Mouse (Mus musculus): ENCODE data around the gene Abca6. TPM values are rescaled to one million over a fixed set of nuclear protein-coding genes. Genes with fewer than 3 reads are reported as not detected.

Abca6 gene
- polyA plus RNA-seq (2015; fragmentation: Illumina TruSeq; extraction: RNeasy Lipid Tissue Mini Kit (QIAGEN cat#74804); ENCODE audit: insufficient read depth, low replicate concordance) = 1.4 TPM

GRCm38 (mm10) chr11:110251534-110251933 lies at the start of gene Abca6:
Gene Abca6 (minus strand): TSS chr11:110251776.

GRCm38 (mm10) chr11:110167459-110168251 lies 83.9 kb downstream of the Abca6 start, which contains the start of gene Abca9:
Gene Abca9 (minus strand): TSS chr11:110168196.

Other genes starting within 250 kb of the Abca6 start
- 18.0 TPM for gene Abca8a, start 155.8 kb downstream of the Abca6 start, polyA plus RNA-seq (2015; fragmentation: Illumina TruSeq; extraction: RNeasy Lipid Tissue Mini Kit (QIAGEN cat#74804); ENCODE audit: insufficient read depth, low replicate concordance)
- 15.9 TPM for gene Abca9, start 83.6 kb downstream of the Abca6 start, polyA plus RNA-seq (2015; fragmentation: Illumina TruSeq; extraction: RNeasy Lipid Tissue Mini Kit (QIAGEN cat#74804); ENCODE audit: insufficient read depth, low replicate concordance)
- 2.9 TPM for gene Abca5, start 85.9 kb upstream of the Abca6 start, polyA plus RNA-seq (2015; fragmentation: Illumina TruSeq; extraction: RNeasy Lipid Tissue Mini Kit (QIAGEN cat#74804); ENCODE audit: insufficient read depth, low replicate concordance)
- gene Map2k6, start 147.3 kb upstream of the Abca6 start, polyA plus RNA-seq (2015; fragmentation: Illumina TruSeq; extraction: RNeasy Lipid Tissue Mini Kit (QIAGEN cat#74804); ENCODE audit: insufficient read depth, low replicate concordance) = 14.7 TPM